7 mouse cellular contexts compared by ENCODE assay signal in genomic region chr9:56508835-56509451, GRCm38 (mm10).
DNase-seq lines count a peak whose midpoint lies in the region; ATAC-seq lines count a peak whose summit lies in the region.

No protein-coding gene starts in this region.

- ATAC-seq in heart, embryonic 13.5 days (ENCODE audit: extremely low read depth, insufficient number of reproducible peaks, low FRiP score, low TSS enrichment), result no peak
- peak; percentile 18; the same call in 1 of the 2 replicates for ATAC-seq in lung, embryonic 16.5 days (ENCODE audit: low read depth)
- no peak for ATAC-seq in hindbrain, embryonic 14.5 days (ENCODE audit: low FRiP score)

- H3K9ac ChIP-seq in heart, embryonic 13.5 days, result no peak overlapping the region
- no peak overlapping the region for H3K9ac ChIP-seq in lung, embryonic 16.5 days (ENCODE audit: low read length)
- no peak overlapping the region for H3K9ac ChIP-seq in hindbrain, embryonic 14.5 days

- H3K27me3 ChIP-seq in heart, embryonic 13.5 days (replicated peaks), result no peaks in the 10 kb centered on the region
- no peaks in the 10 kb centered on the region for H3K27me3 ChIP-seq in lung, embryonic 16.5 days (ENCODE audit: control insufficient read depth, insufficient read depth, low read depth, low read length)
- no peaks in the 10 kb centered on the region for H3K27me3 ChIP-seq in hindbrain, embryonic 14.5 days (ENCODE audit: control insufficient read depth, insufficient read depth, low read length)

- H3K4me3 ChIP-seq in heart, embryonic 13.5 days, result no peak overlapping the region
- no peak overlapping the region for H3K4me3 ChIP-seq in lung, embryonic 16.5 days (ENCODE audit: low read length)
- no peak overlapping the region for H3K4me3 ChIP-seq in hindbrain, embryonic 14.5 days (replicated peaks; ENCODE audit: low read length)

- 37% methylated on average over 11 of the region's 11 CpGs for WGBS in heart, embryonic 13.5 days
- 24% methylated on average over 11 of the region's 11 CpGs for WGBS in lung, embryonic 16.5 days
- 75% methylated on average over 11 of the region's 11 CpGs for WGBS in hindbrain, embryonic 14.5 days

- H3K9me3 ChIP-seq in heart, embryonic 13.5 days, result no peaks in the 10 kb centered on the region
- H3K9me3 ChIP-seq in lung, embryonic 16.5 days (ENCODE audit: control insufficient read depth, low read length), result no peaks in the 10 kb centered on the region
- H3K9me3 ChIP-seq in hindbrain, embryonic 14.5 days (ENCODE audit: control insufficient read depth, low read length), result no peaks in the 10 kb centered on the region

- H3K36me3 ChIP-seq in heart, embryonic 13.5 days, result no peaks in the 10 kb centered on the region
- no peaks in the 10 kb centered on the region for H3K36me3 ChIP-seq in lung, embryonic 16.5 days (ENCODE audit: control insufficient read depth, insufficient read depth, low read length)
- H3K36me3 ChIP-seq in hindbrain, embryonic 14.5 days (replicated peaks; ENCODE audit: control insufficient read depth, insufficient read depth), result no peaks in the 10 kb centered on the region

- no peak overlapping the region for H3K4me2 ChIP-seq in heart, embryonic 13.5 days
- H3K4me2 ChIP-seq in lung, embryonic 16.5 days (ENCODE audit: low read depth, low read length), result no peak overlapping the region
- H3K4me2 ChIP-seq in hindbrain, embryonic 14.5 days (replicated peaks), result no peak overlapping the region

- peak overlapping the region; percentile 100 for H3K27ac ChIP-seq in heart, embryonic 13.5 days (replicated peaks)
- peak overlapping the region; percentile 89 for H3K27ac ChIP-seq in lung, embryonic 16.5 days (ENCODE audit: low read length)
- no peak overlapping the region for H3K27ac ChIP-seq in hindbrain, embryonic 14.5 days

- peaks cover 62% of the 10 kb centered on the region for H3K4me1 ChIP-seq in heart, embryonic 13.5 days
- H3K4me1 ChIP-seq in lung, embryonic 16.5 days (replicated peaks; ENCODE audit: control insufficient read depth, insufficient read depth, low read length), result peaks cover 34% of the 10 kb centered on the region
- peaks cover 28% of the 10 kb centered on the region for H3K4me1 ChIP-seq in hindbrain, embryonic 14.5 days (replicated peaks; ENCODE audit: control insufficient read depth, insufficient read depth, low read length)

- DNase-seq in 416B (ENCODE audit: low read depth) (peak; percentile 94), MN1 (ENCODE audit: low spot score) (peak; percentile 50)
- DNase-seq in hindbrain, embryonic 14.5 days (ENCODE audit: low spot score), result no peak
- no peak for DNase-seq in thymus, postnatal 0 days (ENCODE audit: low spot score)
- no peak for DNase-seq in spleen, postnatal 4 days (ENCODE audit: low spot score in 2 of 2)

Comparison
In these comparisons a context has a peak if more than half of its experiments do, and no peak if none do; other contexts are left out.
1. DNase-seq: peak in 416B (single experiment) and MN1 (single experiment); none in hindbrain, embryonic 14.5 days (single experiment), thymus, postnatal 0 days (single experiment) and spleen, postnatal 4 days (0 of 2).